Mouse (Mus musculus): ENCODE data around the gene Olfr1288.

Gene Olfr1288

GRCm38 (mm10) chr2:111473801-111474200 is at the start of gene Olfr1288:
Gene Olfr1288, plus strand, starts transcription at chr2:111474101.
- no peak for DNase-seq (ENCODE audit: low read depth, low spot score)

GRCm38 (mm10) chr2:111448842-111449241 is 25.1 kb upstream of the Olfr1288 start, which contains the start of gene Olfr1287:
Gene Olfr1287, plus strand, starts transcription at chr2:111449142.
- DNase-seq (ENCODE audit: low read depth, low spot score), result no peak

- DNase-seq (ENCODE audit: low read depth, low spot score), result no peak
Measured at GRCm38 (mm10) chr2:111480519-111480918, 6.6 kb downstream of the Olfr1288 start, which contains the start of gene Olfr1289. Gene Olfr1289, plus strand, starts transcription at chr2:111480819.

GRCm38 (mm10) chr2:111493729-111494128 is 19.8 kb downstream of the Olfr1288 start, which contains the start of gene Olfr1290:
Gene Olfr1290, minus strand, starts transcription at chr2:111493829.
- no peak for DNase-seq (ENCODE audit: low read depth, low spot score)

- DNase-seq (ENCODE audit: low read depth, low spot score), result no peak
Measured at GRCm38 (mm10) chr2:111496880-111497279, 23.0 kb downstream of the Olfr1288 start, which contains the start of gene Olfr1291-ps1. Gene Olfr1291-ps1, plus strand, starts transcription at chr2:111497180.

- no peak for DNase-seq (ENCODE audit: low read depth, low spot score)
Measured at GRCm38 (mm10) chr2:111517451-111517850, 43.5 kb downstream of the Olfr1288 start.

GRCm38 (mm10) chr2:111524903-111525302 is 51.0 kb downstream of the Olfr1288 start, which contains the start of gene Olfr1293-ps:
Gene Olfr1293-ps, plus strand, starts transcription at chr2:111525203.
- DNase-seq (ENCODE audit: low read depth, low spot score), result no peak

All from A20 (cell line).